Mouse (Mus musculus) erythroblast, embryonic 14.5 days (primary cell): ENCODE results near the gene Fgf11.

Experiments used
- GATA1 ChIP-seq: IDR thresholded peaks from 2 replicates; pipeline ENCODE4 v1.6.1; 2012; ENCODE audit warnings: low read length, inconsistent platforms, mixed read lengths
- TAL1 ChIP-seq: IDR thresholded peaks from 3 replicates; pipeline ENCODE4 v1.6.1; 2012; ENCODE audit warnings: low read length, inconsistent platforms, mixed read lengths

GRCm38 (mm10) chr11:69815155-69815554, 13.5 kb upstream of the Fgf11 start, which contains the start of gene Gm39566:
- TF ChIP-seq TAL1 (no peak), GATA1 (no peak)
